Mouse (Mus musculus) forebrain, embryonic 16.5 days (tissue): Measurements from ENCODE around the gene Ppp4r2. TPM values are rescaled to one million over a fixed set of nuclear protein-coding genes. Genes with fewer than 3 reads are reported as not detected.

Source experiments
- polyA plus RNA-seq: library from polyadenylated mRNA; unstranded; fragments of >200 nt; fragmentation: Nextera tagmentation; extraction: Ambion mirVana; gene quantifications from 2 replicates; pipeline ENCODE4 v1.2.1, GENCODE M21; 2015

Gene Ppp4r2
- polyA plus RNA-seq, 1 experiment from 2014 or later, result 23.9 TPM

Other genes with a start within 250 kb of the Ppp4r2 start
- gene Shq1, start 162.5 kb upstream of the Ppp4r2 start, polyA plus RNA-seq, result 13.3 and 14.3 TPM in 2 replicates
- gene Gxylt2, start 128.9 kb upstream of the Ppp4r2 start, polyA plus RNA-seq, result 0.60 and 1.0 TPM in 2 replicates